36 mouse cellular contexts compared by ENCODE assay signal in genomic region chr1:174422959-174423358, GRCm38 (mm10). TPM values are rescaled to one million over a fixed set of nuclear protein-coding genes. Genes with fewer than 3 reads are reported as not detected.
DNase-seq lines count a peak whose midpoint lies in the region; ATAC-seq and TF ChIP-seq lines count a peak whose summit lies in the region.
"Had no signal": no experiment of that assay in that cellular context is flagged by ENCODE, and none has a peak within 500 bp of the region (broad histone marks: within the 10 kb centered on the region; RNA-seq: fewer than 3 reads in every experiment).

No protein-coding gene starts in this region.

- peak; percentile 11 for DNase-seq in MEL (ENCODE audit: low read depth, low spot score)
- DNase-seq in liver, embryonic 14.5 days (ENCODE audit: low read depth in 3 of 3, low spot score in 3 of 3) = no peak
- no peak for DNase-seq in liver, postnatal 0 days
- no peak for DNase-seq in heart, postnatal 25 days (ENCODE audit: low spot score)
- no peak for DNase-seq in adrenal gland, postnatal 14 days
- DNase-seq: adrenal gland, postnatal 10 days; cerebellum, adult 11 months; cerebellum, adult 2 months; cerebellum, adult 9-11 months; cerebellum, postnatal 25 days; gastrocnemius, postnatal 10 days; gastrocnemius, postnatal 36 days; heart, adult 2 months; heart, postnatal 14 days had no signal

- H3K9me3 ChIP-seq in MEL (replicated peaks; ENCODE audit: insufficient read depth, low read length) = no peaks in the 10 kb centered on the region
- no peaks in the 10 kb centered on the region for H3K9me3 ChIP-seq in liver, embryonic 14.5 days (ENCODE audit: control insufficient read depth, low read length)
- H3K9me3 ChIP-seq in liver, postnatal 0 days (ENCODE audit: low read length) = no peaks in the 10 kb centered on the region
- H3K9me3 ChIP-seq: forebrain, embryonic 10.5 days; forebrain, embryonic 13.5 days; heart, embryonic 10.5 days; heart, embryonic 13.5 days; hindbrain, embryonic 12.5 days; hindbrain, embryonic 15.5 days had no signal

- intact Hi-C loops in heart, postnatal 25 days (cut with DNase I) = no loop called here

- no peak overlapping the region for H3K4me2 ChIP-seq in liver, embryonic 14.5 days (ENCODE audit: low read depth)
- H3K4me2 ChIP-seq in liver, postnatal 0 days (ENCODE audit: low read depth, low read length) = no peak overlapping the region
- H3K4me2 ChIP-seq: forebrain, embryonic 13.5 days; heart, embryonic 13.5 days; hindbrain, embryonic 12.5 days; hindbrain, embryonic 15.5 days had no signal

- TF ChIP-seq POLR2A in MEL (IDR thresholded peaks at IDR 0.05; ENCODE audit: control insufficient read depth in 1 of 2, insufficient read depth in 1 of 2, low read depth in 1 of 2, low read length in 2 of 2, poor library complexity in 1 of 2) = no peak

- peaks cover 0 to 21% of the 10 kb centered on the region in 2 experiments; a peak in 2 of 4 replicates for H3K36me3 ChIP-seq in MEL (ENCODE audit: control insufficient read depth in 1 of 2, insufficient read depth in 2 of 2, low read length in 2 of 2)
- no peaks in the 10 kb centered on the region for H3K36me3 ChIP-seq in liver, embryonic 14.5 days (replicated peaks; ENCODE audit: control insufficient read depth, insufficient read depth, low read depth)
- H3K36me3 ChIP-seq in liver, postnatal 0 days (replicated peaks; ENCODE audit: insufficient read depth, low read length) = no peaks in the 10 kb centered on the region
- H3K36me3 ChIP-seq: forebrain, embryonic 10.5 days; heart, embryonic 10.5 days; heart, embryonic 13.5 days; hindbrain, embryonic 12.5 days; hindbrain, embryonic 15.5 days had no signal

- H3K79me2 ChIP-seq in MEL (ENCODE audit: control insufficient read depth, insufficient read depth, low read length, poor library complexity) = no peaks in the 10 kb centered on the region

- WGBS in liver, embryonic 14.5 days (ENCODE audit: insufficient replicate concordance) = 19% methylated on average over 4 of the region's 4 CpGs
- 45% methylated on average over 4 of the region's 4 CpGs for WGBS in liver, postnatal 0 days (ENCODE audit: insufficient replicate concordance)

- no peak for TF ChIP-seq CTCF in MEL (IDR thresholded peaks at IDR 0.05 in 2 of 3, conservative IDR thresholded peaks at IDR 0.05 in 1 of 3; ENCODE audit: control insufficient read depth in 1 of 3, insufficient read depth in 1 of 3, low read depth in 2 of 3, low read length in 3 of 3, poor library complexity in 1 of 3, severe bottlenecking in 1 of 3)
- TF ChIP-seq CTCF in liver, embryonic 14.5 days (IDR thresholded peaks at IDR 0.05; ENCODE audit: low read depth) = no peak
- no peak for TF ChIP-seq CTCF in liver, postnatal 0 days (IDR thresholded peaks at IDR 0.05; ENCODE audit: low read depth)

- ATAC-seq in common myeloid progenitor, adult 5-6 weeks (replicated peaks; ENCODE audit: low read depth, poor library complexity, severe bottlenecking) = peak; percentile 42; the same call in 1 of the 2 replicates
- peak; percentile 25; the same call in 1 of the 2 replicates for ATAC-seq in liver, embryonic 14.5 days (ENCODE audit: insufficient read depth)
- 0 out of 2 replicates have a peak, but pooled peaks have one; percentile 35 for ATAC-seq in liver, postnatal 0 days
- ATAC-seq in monocyte, adult 5-6 weeks (replicated peaks; ENCODE audit: insufficient number of reproducible peaks, low FRiP score, low TSS enrichment, poor library complexity, severe bottlenecking) = no peak
- no peak for ATAC-seq in inflammation-experienced regulatory T-cells, adult 6 months
- ATAC-seq: forebrain, embryonic 13.5 days; forebrain, embryonic 16.5 days; Patski had no signal

- TF ChIP-seq EP300 in MEL (IDR thresholded peaks at IDR 0.05; ENCODE audit: low read depth in 1 of 2, low read length in 2 of 2) = no peak
- peak; percentile 38; the same call in 1 of the 2 replicates for TF ChIP-seq EP300 in liver, embryonic 14.5 days (IDR thresholded peaks at IDR 0.05; ENCODE audit: low read depth)
- TF ChIP-seq EP300 in liver, postnatal 0 days (IDR thresholded peaks at IDR 0.05; ENCODE audit: low read depth) = peak; percentile 55

- H3K9ac ChIP-seq in MEL (ENCODE audit: control insufficient read depth, low read depth, low read length, poor library complexity, severe bottlenecking) = no peak overlapping the region
- no peak overlapping the region for H3K9ac ChIP-seq in liver, embryonic 14.5 days (replicated peaks)
- no peak overlapping the region for H3K9ac ChIP-seq in liver, postnatal 0 days (replicated peaks)
- H3K9ac ChIP-seq: forebrain, embryonic 13.5 days; heart, embryonic 13.5 days; hindbrain, embryonic 12.5 days; hindbrain, embryonic 15.5 days had no signal

- no peak overlapping the region for H3K27ac ChIP-seq in MEL (ENCODE audit: control insufficient read depth, low read depth, low read length)
- no peak overlapping the region for H3K27ac ChIP-seq in liver, embryonic 14.5 days
- H3K27ac ChIP-seq in liver, postnatal 0 days (ENCODE audit: low read depth) = no peak overlapping the region
- H3K27ac ChIP-seq: forebrain, embryonic 10.5 days; forebrain, embryonic 13.5 days; heart, adult 2 months; heart, embryonic 10.5 days; heart, embryonic 13.5 days; hindbrain, embryonic 12.5 days; hindbrain, embryonic 15.5 days had no signal

- H3K4me1 ChIP-seq in MEL (ENCODE audit: control insufficient read depth in 1 of 2, insufficient read depth in 2 of 2, low read length in 2 of 2) = peaks cover 15% of the 10 kb centered on the region in 2 experiments
- peaks cover 9 to 15% of the 10 kb centered on the region in 2 experiments for H3K4me1 ChIP-seq in liver, embryonic 14.5 days (replicated peaks; ENCODE audit: control insufficient read depth in 2 of 2, insufficient read depth in 2 of 2, low read length in 1 of 2)
- no peaks in the 10 kb centered on the region for H3K4me1 ChIP-seq in liver, postnatal 0 days (ENCODE audit: insufficient read depth)
- H3K4me1 ChIP-seq: forebrain, embryonic 10.5 days; forebrain, embryonic 13.5 days; heart, embryonic 10.5 days; heart, embryonic 13.5 days; hindbrain, embryonic 12.5 days; hindbrain, embryonic 15.5 days had no signal

- H3K4me3 ChIP-seq in MEL (ENCODE audit: control insufficient read depth in 1 of 2, insufficient read depth in 1 of 2, low read depth in 2 of 2, low read length in 2 of 2) = no peak overlapping the region
- H3K4me3 ChIP-seq in liver, embryonic 14.5 days (ENCODE audit: insufficient read depth in 1 of 2, low read depth in 2 of 2, low read length in 2 of 2) = no peak overlapping the region
- H3K4me3 ChIP-seq in liver, postnatal 0 days (ENCODE audit: low read depth, low read length) = no peak overlapping the region
- H3K4me3 ChIP-seq: forebrain, embryonic 10.5 days; forebrain, embryonic 13.5 days; heart, adult 2 months; heart, embryonic 10.5 days; heart, embryonic 13.5 days; hindbrain, embryonic 12.5 days; hindbrain, embryonic 15.5 days had no signal

- H3K27me3 ChIP-seq in MEL (ENCODE audit: control insufficient read depth in 1 of 2, insufficient read depth in 2 of 2, low read length in 2 of 2) = no peaks in the 10 kb centered on the region
- H3K27me3 ChIP-seq in liver, embryonic 14.5 days (ENCODE audit: control insufficient read depth, insufficient read depth, low read length) = no peaks in the 10 kb centered on the region
- no peaks in the 10 kb centered on the region for H3K27me3 ChIP-seq in liver, postnatal 0 days (ENCODE audit: insufficient read depth, low read length)
- H3K27me3 ChIP-seq: forebrain, embryonic 13.5 days; heart, embryonic 13.5 days; hindbrain, embryonic 12.5 days; hindbrain, embryonic 15.5 days; Patski had no signal

- TF ChIP-seq RAD21 in MEL (IDR thresholded peaks at IDR 0.05; ENCODE audit: low read depth, low read length) = no peak

RNA-seq across cellular contexts. Expression of gene Olfr414, which starts 0.9 kb away (rescaled TPM):
- 0.23 TPM in 1 of 2 replicates, not detected in the other for total RNA-seq in MEL (2012; rRNA removed)
- polyA plus RNA-seq in MEL (2012; ENCODE audit: insufficient read depth in 1 of 2, insufficient read length in 2 of 2, low read depth in 1 of 2, low replicate concordance in 2 of 2, missing spikeins in 1 of 2) = under 1 TPM in 1 of 2 experiments, not detected in 1; 0.11 TPM
- 1.6 and 3.2 TPM in 2 replicates for total RNA-seq in common myeloid progenitor, adult 5-6 weeks (2017)
- polyA plus RNA-seq in liver, embryonic 14.5 days (2012; rRNA removed) = 0.06 and 0.08 TPM in 2 replicates
- not detected in 2 replicates for polyA plus RNA-seq in liver, embryonic 14.5 days (2014; fragmentation: Nextera tagmentation; extraction: Ambion mirVana)
- polyA plus RNA-seq in liver, postnatal 0 days (2015; fragmentation: Nextera tagmentation; extraction: Ambion mirVana) = not detected in 2 replicates
- total RNA-seq in heart, postnatal 25 days (2021) = not detected
- not detected in 3 replicates for total RNA-seq in monocyte, adult 5-6 weeks (2017)
- not detected for polyA plus RNA-seq in inflammation-experienced regulatory T-cells, adult 6 months (2017; shearing (Covaris generic))
- total RNA-seq in adrenal gland, postnatal 14 days (2021) = not detected in 2 replicates
- total RNA-seq: adrenal gland, adult 18-20 months; adrenal gland, postnatal 10 days; adrenal gland, postnatal 4 days; ES-E14; gastrocnemius, adult 18-20 months; gastrocnemius, postnatal 10 days; gastrocnemius, postnatal 36 days; granulocyte monocyte progenitor cell, adult 5-6 weeks; heart, adult 2 months; heart, postnatal 14 days; hematopoietic stem cell, adult 5-6 weeks had no signal
- polyA plus RNA-seq: C2C12; cerebellum, adult 2 months; cortical plate, adult 2 months; embryonic facial prominence, embryonic 11.5 days; forebrain, embryonic 10.5 days; forebrain, embryonic 13.5 days; forebrain, embryonic 16.5 days; heart, adult 2 months; heart, embryonic 10.5 days; heart, embryonic 13.5 days; heart, embryonic 16.5 days; hindbrain, embryonic 12.5 days; hindbrain, embryonic 15.5 days; Patski had no signal

RNA-seq across cellular contexts. Expression of gene Olfr220, which starts 18.9 kb away (rescaled TPM):
- total RNA-seq in MEL (2012; rRNA removed) = not detected in 2 replicates
- polyA plus RNA-seq in MEL (2012; ENCODE audit: insufficient read depth in 1 of 2, insufficient read length in 2 of 2, low read depth in 1 of 2, low replicate concordance in 2 of 2, missing spikeins in 1 of 2) = not detected
- not detected in 2 replicates for total RNA-seq in common myeloid progenitor, adult 5-6 weeks (2017)
- not detected in 2 replicates for polyA plus RNA-seq in liver, embryonic 14.5 days (2012; rRNA removed)
- not detected in 2 replicates for polyA plus RNA-seq in liver, embryonic 14.5 days (2014; fragmentation: Nextera tagmentation; extraction: Ambion mirVana)
- polyA plus RNA-seq in liver, postnatal 0 days (2015; fragmentation: Nextera tagmentation; extraction: Ambion mirVana) = not detected in 2 replicates
- not detected for total RNA-seq in heart, postnatal 25 days (2021)
- total RNA-seq in monocyte, adult 5-6 weeks (2017) = not detected in 3 replicates
- not detected for polyA plus RNA-seq in inflammation-experienced regulatory T-cells, adult 6 months (2017; shearing (Covaris generic))
- total RNA-seq in adrenal gland, postnatal 14 days (2021) = not detected in 2 replicates
- total RNA-seq: adrenal gland, adult 18-20 months; adrenal gland, postnatal 10 days; adrenal gland, postnatal 4 days; ES-E14; gastrocnemius, adult 18-20 months; gastrocnemius, postnatal 10 days; gastrocnemius, postnatal 36 days; granulocyte monocyte progenitor cell, adult 5-6 weeks; heart, adult 2 months; heart, postnatal 14 days; hematopoietic stem cell, adult 5-6 weeks had no signal
- polyA plus RNA-seq: C2C12; cerebellum, adult 2 months; cortical plate, adult 2 months; embryonic facial prominence, embryonic 11.5 days; forebrain, embryonic 10.5 days; forebrain, embryonic 13.5 days; forebrain, embryonic 16.5 days; heart, adult 2 months; heart, embryonic 10.5 days; heart, embryonic 13.5 days; heart, embryonic 16.5 days; hindbrain, embryonic 12.5 days; hindbrain, embryonic 15.5 days; Patski had no signal

RNA-seq across cellular contexts. Expression of gene Olfr248, which starts 32.1 kb away (rescaled TPM):
- not detected in 2 replicates for total RNA-seq in MEL (2012; rRNA removed)
- polyA plus RNA-seq in MEL (2012; ENCODE audit: insufficient read depth in 1 of 2, insufficient read length in 2 of 2, low read depth in 1 of 2, low replicate concordance in 2 of 2, missing spikeins in 1 of 2) = not detected
- 3.1 and 4.5 TPM in 2 replicates for total RNA-seq in common myeloid progenitor, adult 5-6 weeks (2017)
- polyA plus RNA-seq in liver, embryonic 14.5 days (2012; rRNA removed) = 0.03 TPM in 1 of 2 replicates, not detected in the other
- not detected in 2 replicates for polyA plus RNA-seq in liver, embryonic 14.5 days (2014; fragmentation: Nextera tagmentation; extraction: Ambion mirVana)
- polyA plus RNA-seq in liver, postnatal 0 days (2015; fragmentation: Nextera tagmentation; extraction: Ambion mirVana) = not detected in 2 replicates
- not detected for total RNA-seq in heart, postnatal 25 days (2021)
- not detected in 3 replicates for total RNA-seq in monocyte, adult 5-6 weeks (2017)
- polyA plus RNA-seq in inflammation-experienced regulatory T-cells, adult 6 months (2017; shearing (Covaris generic)) = not detected
- total RNA-seq in adrenal gland, postnatal 14 days (2021) = not detected in 2 replicates
- total RNA-seq: adrenal gland, adult 18-20 months; adrenal gland, postnatal 10 days; adrenal gland, postnatal 4 days; ES-E14; gastrocnemius, adult 18-20 months; gastrocnemius, postnatal 10 days; gastrocnemius, postnatal 36 days; heart, adult 2 months; heart, postnatal 14 days; hematopoietic stem cell, adult 5-6 weeks had no signal
- polyA plus RNA-seq: C2C12; cerebellum, adult 2 months; cortical plate, adult 2 months; embryonic facial prominence, embryonic 11.5 days; embryonic facial prominence, embryonic 14.5 days; forebrain, embryonic 10.5 days; forebrain, embryonic 13.5 days; forebrain, embryonic 16.5 days; heart, adult 2 months; heart, embryonic 10.5 days; heart, embryonic 13.5 days; heart, embryonic 16.5 days; hindbrain, embryonic 12.5 days; hindbrain, embryonic 15.5 days; Patski had no signal

RNA-seq across cellular contexts. Expression of gene Olfr417, which starts 58.0 kb away (rescaled TPM):
- 0.12 TPM in 1 of 2 replicates, not detected in the other for total RNA-seq in MEL (2012; rRNA removed)
- polyA plus RNA-seq in MEL (2012; ENCODE audit: insufficient read depth in 1 of 2, insufficient read length in 2 of 2, low read depth in 1 of 2, low replicate concordance in 2 of 2, missing spikeins in 1 of 2) = under 1 TPM in 1 of 2 experiments, not detected in 1; 0.07 TPM
- 5.0 and 5.4 TPM in 2 replicates for total RNA-seq in common myeloid progenitor, adult 5-6 weeks (2017)
- 0.01 TPM in 2 replicates for polyA plus RNA-seq in liver, embryonic 14.5 days (2012; rRNA removed)
- 0.04 TPM in 1 of 2 replicates, not detected in the other for polyA plus RNA-seq in liver, embryonic 14.5 days (2014; fragmentation: Nextera tagmentation; extraction: Ambion mirVana)
- polyA plus RNA-seq in liver, postnatal 0 days (2015; fragmentation: Nextera tagmentation; extraction: Ambion mirVana) = not detected in 2 replicates
- total RNA-seq in heart, postnatal 25 days (2021) = not detected
- total RNA-seq in monocyte, adult 5-6 weeks (2017) = not detected in 3 replicates
- not detected for polyA plus RNA-seq in inflammation-experienced regulatory T-cells, adult 6 months (2017; shearing (Covaris generic))
- total RNA-seq in adrenal gland, postnatal 14 days (2021) = not detected in 2 replicates
- total RNA-seq: adrenal gland, adult 18-20 months; adrenal gland, postnatal 10 days; adrenal gland, postnatal 4 days; ES-E14; gastrocnemius, adult 18-20 months; gastrocnemius, postnatal 10 days; gastrocnemius, postnatal 36 days; heart, adult 2 months; heart, postnatal 14 days had no signal
- polyA plus RNA-seq: C2C12; cerebellum, adult 2 months; cortical plate, adult 2 months; embryonic facial prominence, embryonic 11.5 days; embryonic facial prominence, embryonic 14.5 days; forebrain, embryonic 10.5 days; forebrain, embryonic 13.5 days; forebrain, embryonic 16.5 days; heart, adult 2 months; heart, embryonic 10.5 days; heart, embryonic 13.5 days; heart, embryonic 16.5 days; hindbrain, embryonic 12.5 days; hindbrain, embryonic 15.5 days; Patski had no signal

Comparison
In these comparisons a context has a peak if more than half of its experiments do, and no peak if none do; other contexts are left out.
1. ATAC-seq: peak in common myeloid progenitor, adult 5-6 weeks (single experiment), liver, embryonic 14.5 days (single experiment) and liver, postnatal 0 days (single experiment); none in monocyte, adult 5-6 weeks (single experiment) and inflammation-experienced regulatory T-cells, adult 6 months (single experiment).